Mouse (Mus musculus) hindbrain, embryonic 14.5 days (tissue): ENCODE data around the gene 2010003K11Rik. TPM values are rescaled to one million over a fixed set of nuclear protein-coding genes. Genes with fewer than 3 reads are reported as not detected.

ENCODE experiments used
- ATAC-seq: fragments of 200-750 bp; cut with Nextera tagmentation; 2 replicates; pipeline ENCODE4 v1.8.0; 2017; ENCODE audit warnings: moderate number of reproducible peaks, mild to moderate bottlenecking, moderate TSS enrichment, moderate library complexity; ENCODE audit not compliant: low FRiP score
- DNase-seq: peaks from one replicate; pipeline ENCODE4 v3.0.0-alpha.2; 2015; ENCODE audit warnings: low spot score
- H3K27ac ChIP-seq: fragments of 300-500 bp; sonication (generic); 2 replicates; pipeline ENCODE4 v1.5.1; 2014; ENCODE audit warnings: mild to moderate bottlenecking, moderate library complexity
- H3K27me3 ChIP-seq: fragments of 300-500 bp; sonication (generic); 2 replicates; pipeline ENCODE4 v1.6.1; 2014; ENCODE audit warnings: mild to moderate bottlenecking, low read length, mixed read lengths; ENCODE audit not compliant: control insufficient read depth, insufficient read depth
- H3K36me3 ChIP-seq: fragments of 300-500 bp; sonication (generic); replicated peaks from 2 replicates; pipeline ENCODE4 v1.6.1; 2014; ENCODE audit not compliant: control insufficient read depth, insufficient read depth
- H3K4me1 ChIP-seq: fragments of 300-500 bp; sonication (generic); replicated peaks from 2 replicates; pipeline ENCODE4 v1.6.1; 2014; ENCODE audit warnings: antibody characterized with exemption, low read length, mixed read lengths; ENCODE audit not compliant: control insufficient read depth, insufficient read depth
- H3K4me2 ChIP-seq: fragments of 300-500 bp; sonication (generic); replicated peaks from 2 replicates; pipeline ENCODE4 v1.6.1; 2014; ENCODE audit warnings: mild to moderate bottlenecking, moderate library complexity
- H3K4me3 ChIP-seq: fragments of 300-500 bp; sonication (generic); replicated peaks from 2 replicates; pipeline ENCODE4 v1.5.1; 2014; ENCODE audit warnings: mild to moderate bottlenecking, low read length
- H3K9ac ChIP-seq: fragments of 300-500 bp; sonication (generic); 2 replicates; pipeline ENCODE4 v1.6.1; 2014
- H3K9me3 ChIP-seq: fragments of 300-500 bp; sonication (generic); 2 replicates; pipeline ENCODE4 v1.6.1; 2016; ENCODE audit warnings: low read length; ENCODE audit not compliant: control insufficient read depth
- WGBS: fragments of 180-500 bp; shearing (Covaris S2); extraction: QIAGEN DNeasy Blood & Tissue Kit; methylation state at CpG from one replicate; pipeline ENCODE4 v1.1.7; 2014; 5-methylcytosine and 5-hydroxymethylcytosine counted together
- polyA plus RNA-seq: library from polyadenylated mRNA; unstranded; fragments of >200 nt; fragmentation: Nextera tagmentation; extraction: Ambion mirVana; gene quantifications from 2 replicates; pipeline ENCODE4 v1.2.1, GENCODE M21; 2014

The 2010003K11Rik gene
- not detected in 2 replicates for polyA plus RNA-seq

GRCm38 (mm10) chr19:4498062-4498933 lies at the start of gene 2010003K11Rik:
Gene 2010003K11Rik, minus strand, starts transcription at chr19:4498583.
- Histone ChIP-seq H3K27me3 (no peaks in the 10 kb centered on the region), H3K9me3 (no peaks in the 10 kb centered on the region), H3K27ac (no peak within 1 kb of the TSS), H3K4me3 (no peak within 1 kb of the TSS), H3K9ac (no peak within 1 kb of the TSS), H3K4me1 (0 out of 2 replicates have a peak, but pooled peaks cover 3% of the 10 kb centered on the region), H3K4me2 (no peak within 1 kb of the TSS), H3K36me3 (no peaks in the 10 kb centered on the region)
- ATAC-seq: no peak; the same call in 1 of the 2 replicates
- 55% methylated on average over 16 of the region's 16 CpGs for WGBS
- no peak for DNase-seq

- Histone ChIP-seq H3K27ac (no peak overlapping the region), H3K36me3 (no peaks in the 10 kb centered on the region), H3K4me2 (no peak overlapping the region), H3K9ac (no peak overlapping the region), H3K4me1 (no peaks in the 10 kb centered on the region), H3K9me3 (no peaks in the 10 kb centered on the region), H3K27me3 (no peaks in the 10 kb centered on the region), H3K4me3 (no peak overlapping the region)
- no peak for DNase-seq
- 87% methylated on average over 6 of the region's 6 CpGs for WGBS
- ATAC-seq: no peak
Observed at GRCm38 (mm10) chr19:4547801-4548200, 49.4 kb upstream of the 2010003K11Rik start.

- Histone ChIP-seq H3K27me3 (no peaks in the 10 kb centered on the region), H3K27ac (no peak overlapping the region), H3K36me3 (no peaks in the 10 kb centered on the region), H3K4me2 (no peak overlapping the region), H3K4me3 (no peak overlapping the region), H3K4me1 (no peaks in the 10 kb centered on the region), H3K9me3 (no peaks in the 10 kb centered on the region), H3K9ac (no peak overlapping the region)
- WGBS: 94% methylated on average over 6 of the region's 6 CpGs
- ATAC-seq: no peak
- no peak for DNase-seq
Observed at GRCm38 (mm10) chr19:4545841-4546240, 47.5 kb upstream of the 2010003K11Rik start.

GRCm38 (mm10) chr19:4545091-4545490 lies 46.7 kb upstream of the 2010003K11Rik start:
- no peak for DNase-seq
- Histone ChIP-seq H3K4me2 (no peak overlapping the region), H3K9me3 (no peaks in the 10 kb centered on the region; the same call in 1 of the 2 replicates), H3K27me3 (no peaks in the 10 kb centered on the region), H3K27ac (no peak overlapping the region), H3K4me1 (no peaks in the 10 kb centered on the region), H3K36me3 (no peaks in the 10 kb centered on the region), H3K4me3 (no peak overlapping the region), H3K9ac (no peak overlapping the region)
- no peak for ATAC-seq
- WGBS: 87% methylated on average over 4 of the region's 4 CpGs

GRCm38 (mm10) chr19:4542081-4542480 lies 43.7 kb upstream of the 2010003K11Rik start:
- Histone ChIP-seq H3K9me3 (no peaks in the 10 kb centered on the region; the same call in 1 of the 2 replicates), H3K9ac (no peak overlapping the region), H3K4me3 (no peak overlapping the region), H3K4me2 (no peak overlapping the region), H3K27ac (no peak overlapping the region), H3K36me3 (no peaks in the 10 kb centered on the region), H3K4me1 (no peaks in the 10 kb centered on the region), H3K27me3 (no peaks in the 10 kb centered on the region)
- no peak for ATAC-seq
- DNase-seq: no peak

GRCm38 (mm10) chr19:4540992-4541391 lies 42.6 kb upstream of the 2010003K11Rik start:
- H3K4me1 ChIP-seq: no peaks in the 10 kb centered on the region
- no peak overlapping the region for H3K27ac ChIP-seq
- no peaks in the 10 kb centered on the region; the same call in 1 of the 2 replicates for H3K9me3 ChIP-seq
- 89% methylated on average over 3 of the region's 3 CpGs for WGBS
- no peak overlapping the region for H3K4me3 ChIP-seq
- no peaks in the 10 kb centered on the region for H3K36me3 ChIP-seq
- DNase-seq: no peak
- no peaks in the 10 kb centered on the region for H3K27me3 ChIP-seq
- H3K4me2 ChIP-seq: no peak overlapping the region
- H3K9ac ChIP-seq: no peak overlapping the region
- ATAC-seq: no peak

- H3K4me1 ChIP-seq: no peaks in the 10 kb centered on the region
- ATAC-seq: no peak
- no peaks in the 10 kb centered on the region for H3K27me3 ChIP-seq
- 87% methylated on average over 6 of the region's 6 CpGs for WGBS
- no peak overlapping the region for H3K4me3 ChIP-seq
- no peak overlapping the region for H3K9ac ChIP-seq
- H3K27ac ChIP-seq: no peak overlapping the region
- no peak for DNase-seq
- H3K4me2 ChIP-seq: no peak overlapping the region
- no peaks in the 10 kb centered on the region; the same call in 1 of the 2 replicates for H3K9me3 ChIP-seq
- no peaks in the 10 kb centered on the region for H3K36me3 ChIP-seq
Observed at GRCm38 (mm10) chr19:4540263-4540662, 41.9 kb upstream of the 2010003K11Rik start.

GRCm38 (mm10) chr19:4536606-4537005 lies 38.2 kb upstream of the 2010003K11Rik start:
- WGBS: 60% methylated on average over 3 of the region's 3 CpGs
- Histone ChIP-seq H3K4me2 (no peak overlapping the region), H3K4me1 (no peaks in the 10 kb centered on the region), H3K9me3 (no peaks in the 10 kb centered on the region; the same call in 1 of the 2 replicates), H3K9ac (no peak overlapping the region), H3K4me3 (no peak overlapping the region), H3K27ac (no peak overlapping the region), H3K36me3 (no peaks in the 10 kb centered on the region), H3K27me3 (no peaks in the 10 kb centered on the region)
- no peak for DNase-seq
- ATAC-seq: no peak

GRCm38 (mm10) chr19:4535922-4536321 lies 37.5 kb upstream of the 2010003K11Rik start:
- Histone ChIP-seq H3K4me2 (no peak overlapping the region), H3K27me3 (no peaks in the 10 kb centered on the region), H3K36me3 (no peaks in the 10 kb centered on the region), H3K4me1 (no peaks in the 10 kb centered on the region), H3K9me3 (no peaks in the 10 kb centered on the region; the same call in 1 of the 2 replicates), H3K27ac (no peak overlapping the region), H3K9ac (no peak overlapping the region), H3K4me3 (no peak overlapping the region)
- DNase-seq (no peak), ATAC-seq (no peak)
